Mouse (Mus musculus) embryonic facial prominence, embryonic 12.5 days (tissue): Measurements from ENCODE around the gene Grxcr1. TPM values are rescaled to one million over a fixed set of nuclear protein-coding genes. Genes with fewer than 3 reads are reported as not detected.

ENCODE experiments used
- ATAC-seq: fragments of 200-750 bp; cut with Nextera tagmentation; 2 replicates; pipeline ENCODE4 v1.8.0; 2017; ENCODE audit not compliant: insufficient number of reproducible peaks, insufficient read depth, low FRiP score, low TSS enrichment
- H3K27ac ChIP-seq: fragments of 300-500 bp; sonication (generic); 2 replicates; pipeline ENCODE4 v1.5.1; 2016; ENCODE audit warnings: mild to moderate bottlenecking
- H3K27me3 ChIP-seq: fragments of 300-500 bp; sonication (generic); 2 replicates; pipeline ENCODE4 v1.6.1; 2016; ENCODE audit warnings: mild to moderate bottlenecking, moderate library complexity
- H3K36me3 ChIP-seq: fragments of 300-500 bp; sonication (generic); 2 replicates; pipeline ENCODE4 v1.6.1; 2016; ENCODE audit warnings: mild to moderate bottlenecking
- H3K4me1 ChIP-seq: fragments of 300-500 bp; sonication (generic); 2 replicates; pipeline ENCODE4 v1.6.1; 2016
- H3K4me2 ChIP-seq: fragments of 300-500 bp; sonication (generic); replicated peaks from 2 replicates; pipeline ENCODE4 v1.6.1; 2016; ENCODE audit warnings: mild to moderate bottlenecking, moderate library complexity
- H3K4me3 ChIP-seq: fragments of 300-500 bp; sonication (generic); 2 replicates; pipeline ENCODE4 v1.5.1; 2016; ENCODE audit warnings: mild to moderate bottlenecking
- H3K9ac ChIP-seq: fragments of 300-500 bp; sonication (generic); 2 replicates; pipeline ENCODE4 v1.6.1; 2016; ENCODE audit warnings: mild to moderate bottlenecking, moderate library complexity
- H3K9me3 ChIP-seq: fragments of 300-500 bp; sonication (generic); 2 replicates; pipeline ENCODE4 v1.6.1; 2016; ENCODE audit warnings: mild to moderate bottlenecking, moderate library complexity
- WGBS: fragments of 180-500 bp; shearing (Covaris S2); methylation state at CpG from one replicate; pipeline ENCODE4 v1.1.7; 2016; 5-methylcytosine and 5-hydroxymethylcytosine counted together
- polyA plus RNA-seq: library from polyadenylated mRNA; unstranded; fragments of >200 nt; fragmentation: Nextera tagmentation; extraction: Ambion mirVana; gene quantifications from 2 replicates; pipeline ENCODE4 v1.2.1, GENCODE M21; 2016

The Grxcr1 gene
- polyA plus RNA-seq, 1 experiment from 2014 or later: 0.15 TPM

GRCm38 (mm10) chr5:68033345-68033744, 1.7 kb downstream of the Grxcr1 start:
- no peak for ATAC-seq
- no peaks in the 10 kb centered on the region for H3K4me1 ChIP-seq
- no peak overlapping the region for H3K4me3 ChIP-seq
- H3K9me3 ChIP-seq: no peaks in the 10 kb centered on the region
- no peaks in the 10 kb centered on the region for H3K36me3 ChIP-seq
- H3K9ac ChIP-seq: no peak overlapping the region
- no peak overlapping the region for H3K27ac ChIP-seq
- H3K27me3 ChIP-seq: no peaks in the 10 kb centered on the region
- no peak overlapping the region for H3K4me2 ChIP-seq
- WGBS: 93% methylated on average over 2 of the region's 2 CpGs

GRCm38 (mm10) chr5:68039077-68039476, 7.4 kb downstream of the Grxcr1 start:
- no peak for ATAC-seq
- Histone ChIP-seq H3K27ac (no peak overlapping the region), H3K9me3 (no peaks in the 10 kb centered on the region), H3K36me3 (no peaks in the 10 kb centered on the region), H3K4me2 (no peak overlapping the region), H3K4me1 (no peaks in the 10 kb centered on the region), H3K9ac (no peak overlapping the region), H3K27me3 (no peaks in the 10 kb centered on the region), H3K4me3 (no peak overlapping the region)
- WGBS: 88% methylated on average over 2 of the region's 2 CpGs

GRCm38 (mm10) chr5:68043339-68043738, 11.7 kb downstream of the Grxcr1 start:
- ATAC-seq: no peak
- Histone ChIP-seq H3K9ac (no peak overlapping the region), H3K27me3 (no peaks in the 10 kb centered on the region), H3K27ac (no peak overlapping the region), H3K36me3 (no peaks in the 10 kb centered on the region), H3K4me3 (no peak overlapping the region), H3K9me3 (no peaks in the 10 kb centered on the region), H3K4me2 (no peak overlapping the region), H3K4me1 (no peaks in the 10 kb centered on the region)
- 94% methylated on average over 5 of the region's 5 CpGs for WGBS

GRCm38 (mm10) chr5:68048783-68049182, 17.1 kb downstream of the Grxcr1 start:
- H3K27me3 ChIP-seq: no peaks in the 10 kb centered on the region
- WGBS: 53% methylated on average over 4 of the region's 4 CpGs
- no peak for ATAC-seq
- no peak overlapping the region for H3K27ac ChIP-seq
- no peaks in the 10 kb centered on the region for H3K36me3 ChIP-seq
- H3K4me1 ChIP-seq: no peaks in the 10 kb centered on the region
- no peak overlapping the region for H3K4me3 ChIP-seq
- no peaks in the 10 kb centered on the region for H3K9me3 ChIP-seq
- no peak overlapping the region for H3K9ac ChIP-seq
- H3K4me2 ChIP-seq: no peak overlapping the region

GRCm38 (mm10) chr5:68049536-68049935, 17.9 kb downstream of the Grxcr1 start:
- 45% methylated on average over 4 of the region's 4 CpGs for WGBS
- no peak overlapping the region for H3K4me3 ChIP-seq
- H3K36me3 ChIP-seq: no peaks in the 10 kb centered on the region
- H3K27ac ChIP-seq: no peak overlapping the region
- H3K4me2 ChIP-seq: no peak overlapping the region
- no peak for ATAC-seq
- H3K27me3 ChIP-seq: no peaks in the 10 kb centered on the region
- H3K9me3 ChIP-seq: no peaks in the 10 kb centered on the region
- H3K9ac ChIP-seq: no peak overlapping the region
- H3K4me1 ChIP-seq: no peaks in the 10 kb centered on the region

GRCm38 (mm10) chr5:68051101-68051500, 19.5 kb downstream of the Grxcr1 start:
- H3K9ac ChIP-seq: no peak overlapping the region
- H3K4me2 ChIP-seq: no peak overlapping the region
- no peaks in the 10 kb centered on the region for H3K27me3 ChIP-seq
- 43% methylated on average over 5 of the region's 5 CpGs for WGBS
- no peak for ATAC-seq
- no peaks in the 10 kb centered on the region for H3K36me3 ChIP-seq
- H3K27ac ChIP-seq: no peak overlapping the region
- no peak overlapping the region for H3K4me3 ChIP-seq
- no peaks in the 10 kb centered on the region for H3K4me1 ChIP-seq
- H3K9me3 ChIP-seq: no peaks in the 10 kb centered on the region

GRCm38 (mm10) chr5:68057574-68057973, 25.9 kb downstream of the Grxcr1 start:
- no peak for ATAC-seq
- Histone ChIP-seq H3K9me3 (no peaks in the 10 kb centered on the region), H3K36me3 (no peaks in the 10 kb centered on the region), H3K9ac (no peak overlapping the region), H3K4me2 (no peak overlapping the region), H3K4me3 (no peak overlapping the region), H3K27me3 (no peaks in the 10 kb centered on the region), H3K4me1 (no peaks in the 10 kb centered on the region), H3K27ac (no peak overlapping the region)
- 95% methylated on average over 3 of the region's 3 CpGs for WGBS

- H3K9me3 ChIP-seq: no peaks in the 10 kb centered on the region
- H3K27ac ChIP-seq: no peak overlapping the region
- no peak overlapping the region for H3K9ac ChIP-seq
- H3K27me3 ChIP-seq: no peaks in the 10 kb centered on the region
- WGBS: 82% methylated on average over 4 of the region's 4 CpGs
- no peak overlapping the region for H3K4me3 ChIP-seq
- H3K4me1 ChIP-seq: no peaks in the 10 kb centered on the region
- ATAC-seq: no peak
- no peak overlapping the region for H3K4me2 ChIP-seq
- H3K36me3 ChIP-seq: no peaks in the 10 kb centered on the region
These were observed 37.1 kb downstream of the Grxcr1 start for GRCm38 (mm10) chr5:68068694-68069093.

GRCm38 (mm10) chr5:68070308-68070707, 38.7 kb downstream of the Grxcr1 start:
- Histone ChIP-seq H3K27ac (no peak overlapping the region), H3K4me3 (no peak overlapping the region), H3K27me3 (no peaks in the 10 kb centered on the region), H3K36me3 (no peaks in the 10 kb centered on the region), H3K4me2 (no peak overlapping the region), H3K4me1 (no peaks in the 10 kb centered on the region), H3K9me3 (no peaks in the 10 kb centered on the region), H3K9ac (no peak overlapping the region)
- ATAC-seq: no peak
- WGBS: 75% methylated on average over 3 of the region's 3 CpGs

GRCm38 (mm10) chr5:68071857-68072256, 40.2 kb downstream of the Grxcr1 start:
- Histone ChIP-seq H3K9me3 (no peaks in the 10 kb centered on the region), H3K4me2 (no peak overlapping the region), H3K9ac (no peak overlapping the region), H3K4me3 (no peak overlapping the region), H3K36me3 (no peaks in the 10 kb centered on the region), H3K27ac (no peak overlapping the region), H3K4me1 (no peaks in the 10 kb centered on the region), H3K27me3 (no peaks in the 10 kb centered on the region)
- 84% methylated on average over 4 of the region's 4 CpGs for WGBS
- no peak for ATAC-seq

GRCm38 (mm10) chr5:68086535-68087098, 55.0 kb downstream of the Grxcr1 start:
- ATAC-seq: no peak
- Histone ChIP-seq H3K27me3 (no peaks in the 10 kb centered on the region), H3K27ac (no peak overlapping the region), H3K4me1 (no peaks in the 10 kb centered on the region), H3K36me3 (no peaks in the 10 kb centered on the region), H3K4me2 (no peak overlapping the region), H3K9ac (no peak overlapping the region), H3K4me3 (no peak overlapping the region), H3K9me3 (no peaks in the 10 kb centered on the region)
- WGBS: 57% methylated on average over 7 of the region's 7 CpGs

GRCm38 (mm10) chr5:68087174-68087573, 55.5 kb downstream of the Grxcr1 start:
- no peak for ATAC-seq
- Histone ChIP-seq H3K36me3 (no peaks in the 10 kb centered on the region), H3K4me3 (no peak overlapping the region), H3K9me3 (no peaks in the 10 kb centered on the region), H3K4me2 (no peak overlapping the region), H3K27ac (no peak overlapping the region), H3K9ac (no peak overlapping the region), H3K4me1 (no peaks in the 10 kb centered on the region), H3K27me3 (no peaks in the 10 kb centered on the region)
- 63% methylated on average over 3 of the region's 3 CpGs for WGBS

- WGBS: 77% methylated on average over 1 of the region's 2 CpGs
- no peaks in the 10 kb centered on the region for H3K36me3 ChIP-seq
These were observed 61.5 kb downstream of the Grxcr1 start for GRCm38 (mm10) chr5:68093085-68093484.

More at GRCm38 (mm10) chr5:68093085-68093484, 61.5 kb downstream of the Grxcr1 start:
- no peak for ATAC-seq
- no peaks in the 10 kb centered on the region for H3K27me3 ChIP-seq
- H3K27ac ChIP-seq: no peak overlapping the region
- H3K4me3 ChIP-seq: no peak overlapping the region
- no peak overlapping the region for H3K4me2 ChIP-seq
- H3K9ac ChIP-seq: no peak overlapping the region
- H3K4me1 ChIP-seq: no peaks in the 10 kb centered on the region
- H3K9me3 ChIP-seq: no peaks in the 10 kb centered on the region
